Mouse (Mus musculus) ES-E14 (cell line): ENCODE data around the gene Rbbp8nl. TPM values are rescaled to one million over a fixed set of nuclear protein-coding genes. Genes with fewer than 3 reads are reported as not detected.

Experiments
- DNase-seq: peaks from one replicate; pipeline ENCODE4 v3.0.0-alpha.2; 2013; ENCODE audit warnings: low read depth, low spot score
- H3K27ac ChIP-seq: 2 replicates; pipeline ENCODE4 v1.5.1; 2012; ENCODE audit warnings: low read depth, mild to moderate bottlenecking, low read length, moderate library complexity, mixed read lengths; ENCODE audit not compliant: poor library complexity, insufficient read depth, severe bottlenecking
- H3K36me3 ChIP-seq: 2 replicates; pipeline ENCODE4 v1.6.1; 2012; ENCODE audit warnings: mild to moderate bottlenecking, low read length, moderate library complexity, mixed read lengths; ENCODE audit not compliant: control insufficient read depth, poor library complexity, insufficient read depth, severe bottlenecking
- H3K4me1 ChIP-seq, 2 experiments: fragments of 150-350 bp in 1 of 2; sonication (generic) in 1 of 2; 2 replicates each; pipeline ENCODE4 v1.6.1; 2012; ENCODE audit warnings: low read length in 2 of 2, mild to moderate bottlenecking in 1 of 2, mixed read lengths in 1 of 2; ENCODE audit not compliant: control insufficient read depth in 2 of 2, insufficient read depth in 2 of 2, poor library complexity in 1 of 2
- H3K4me3 ChIP-seq, 2 experiments: fragments of 150-350 bp in 1 of 2; sonication (generic) in 1 of 2; 2 replicates each; pipeline ENCODE4 v1.5.1; 2012; ENCODE audit warnings: low read length in 2 of 2, low read depth in 1 of 2, mild to moderate bottlenecking in 1 of 2, mixed read lengths in 1 of 2; ENCODE audit not compliant: insufficient read depth in 1 of 2, poor library complexity in 1 of 2, severe bottlenecking in 1 of 2
- H3K9ac ChIP-seq: 2 replicates; pipeline ENCODE4 v1.6.1; 2012; ENCODE audit warnings: low read depth, mild to moderate bottlenecking, low read length, mixed read lengths; ENCODE audit not compliant: poor library complexity, insufficient read depth, severe bottlenecking
- H3K9me3 ChIP-seq: fragments of 150-350 bp; sonication (generic); 2 replicates; pipeline ENCODE4 v1.6.1; 2012; ENCODE audit warnings: low read depth, mild to moderate bottlenecking, low read length; ENCODE audit not compliant: control insufficient read depth, insufficient read depth
- CHD2 ChIP-seq: IDR thresholded peaks from 2 replicates; pipeline ENCODE4 v1.6.1; 2014; ENCODE audit warnings: mild to moderate bottlenecking, low read depth, low read length, inconsistent platforms
- HCFC1 ChIP-seq: IDR thresholded peaks from 2 replicates; pipeline ENCODE4 v1.6.1; 2012; ENCODE audit warnings: low read length, inconsistent platforms, borderline replicate concordance; ENCODE audit not compliant: insufficient read depth
- MAFK ChIP-seq: IDR thresholded peaks from 2 replicates; pipeline ENCODE4 v1.6.1; 2014; ENCODE audit warnings: mild to moderate bottlenecking, low read depth, low read length, inconsistent platforms; ENCODE audit not compliant: insufficient read depth
- ZC3H11A ChIP-seq: IDR thresholded peaks from 2 replicates; pipeline ENCODE4 v1.6.1; 2012; ENCODE audit warnings: low read depth, mild to moderate bottlenecking, inconsistent platforms, low read length, borderline replicate concordance
- ZNF384 ChIP-seq: IDR thresholded peaks from 2 replicates; pipeline ENCODE4 v1.6.1; 2012; ENCODE audit warnings: low read depth, low read length, inconsistent platforms
- in situ Hi-C, 2 experiments: fragments of 600-800 bp; cut with MboI; formaldehyde crosslinking; loops; one replicate each; pipeline ENCODE4 v1.15.1; 2025; ENCODE audit warnings: low sequenced_read_pairs in 2 of 2, inconsistent platforms in 1 of 2; ENCODE audit not compliant: unreplicated experiment in 2 of 2
- total RNA-seq: library from RNA; depleted of rRNA; stranded (reverse); fragments of 300-350 nt; gene quantifications from 2 replicates; pipeline ENCODE4 v1.2.3, GENCODE M21; 2012

Rbbp8nl gene
- total RNA-seq, 1 experiment, result 0.54 TPM

GRCm38 (mm10) chr2:180236500-180236899 lies 53.2 kb downstream of the Rbbp8nl start:
- Histone ChIP-seq H3K9me3 (no peaks in the 10 kb centered on the region), H3K9ac (peak overlapping the region; percentile 75; the same call in 1 of the 2 replicates), H3K4me1 (peaks cover 12 to 36% of the 10 kb centered on the region in 2 experiments), H3K27ac (peak overlapping the region; percentile 94), H3K36me3 (no peaks in the 10 kb centered on the region), H3K4me3 (peak overlapping the region; percentile 4 to 19; a peak in 2 of 4 replicates)
- no peak for DNase-seq
- TF ChIP-seq MAFK, result no peak
- TF ChIP-seq CHD2, result no peak
- no peak for TF ChIP-seq ZNF384
- no peak for TF ChIP-seq ZC3H11A
- no peak for TF ChIP-seq HCFC1
- in situ Hi-C loops, result no loop called here

GRCm38 (mm10) chr2:180235788-180236187 lies 53.9 kb downstream of the Rbbp8nl start:
- DNase-seq, result no peak
- Histone ChIP-seq H3K4me1 (peaks cover 12 to 36% of the 10 kb centered on the region in 2 experiments), H3K9me3 (no peaks in the 10 kb centered on the region), H3K36me3 (no peaks in the 10 kb centered on the region), H3K9ac (peak overlapping the region; percentile 75; the same call in 1 of the 2 replicates), H3K27ac (peak overlapping the region; percentile 94), H3K4me3 (peak overlapping the region; percentile 19 to 26; a peak in 2 of 4 replicates)
- TF ChIP-seq HCFC1 (no peak), CHD2 (no peak), ZNF384 (no peak)
- in situ Hi-C loops, result no loop called here

DNA sequence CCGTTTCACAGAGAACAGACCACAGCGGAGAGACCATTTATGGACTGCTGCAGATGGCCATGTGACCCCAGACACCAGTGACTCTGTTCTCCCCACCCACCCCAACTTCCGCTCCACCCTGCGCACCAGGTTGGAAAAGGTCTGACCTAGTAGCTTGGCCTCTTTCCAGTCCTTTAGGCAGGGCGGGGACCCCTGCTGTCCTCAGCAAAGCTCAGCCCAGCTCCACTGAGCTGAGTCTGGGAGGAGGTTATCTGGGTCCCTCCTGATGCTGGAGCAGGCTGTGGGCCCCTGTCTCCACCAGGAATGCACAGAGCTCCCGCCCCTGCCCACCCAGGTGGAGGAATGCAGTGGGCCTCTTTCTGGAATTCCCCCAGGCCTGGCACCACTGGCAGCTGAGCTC lies 54.7 kb downstream of the Rbbp8nl start:
- peak overlapping the region; percentile 94 for H3K27ac ChIP-seq
- H3K9me3 ChIP-seq, result no peaks in the 10 kb centered on the region
- peaks cover 12 to 43% of the 10 kb centered on the region in 2 experiments for H3K4me1 ChIP-seq
- in situ Hi-C loops, result no loop called here
- no peak for DNase-seq
- H3K36me3 ChIP-seq, result no peaks in the 10 kb centered on the region
- H3K9ac ChIP-seq, result peak overlapping the region; percentile 75
- TF ChIP-seq MAFK (no peak), ZC3H11A (no peak), ZNF384 (no peak), HCFC1 (no peak), CHD2 (no peak)
- H3K4me3 ChIP-seq, result peak overlapping the region; percentile 50 to 55

GRCm38 (mm10) chr2:180234353-180234752 lies 55.3 kb downstream of the Rbbp8nl start:
- H3K27ac ChIP-seq, result peak overlapping the region; percentile 94
- TF ChIP-seq MAFK (no peak), ZNF384 (no peak), ZC3H11A (no peak), HCFC1 (no peak), CHD2 (no peak)
- H3K9ac ChIP-seq, result peak overlapping the region; percentile 75
- H3K36me3 ChIP-seq, result no peaks in the 10 kb centered on the region
- peaks cover 12 to 43% of the 10 kb centered on the region in 2 experiments for H3K4me1 ChIP-seq
- in situ Hi-C loops, result no loop called here
- H3K9me3 ChIP-seq, result no peaks in the 10 kb centered on the region
- peak overlapping the region; percentile 50 to 55 for H3K4me3 ChIP-seq
- DNase-seq, result no peak
